Mouse (Mus musculus): ENCODE data around the gene Asb7. TPM values are rescaled to one million over a fixed set of nuclear protein-coding genes. Genes with fewer than 3 reads are reported as not detected.

Gene Asb7
- polyA plus RNA-seq, 1 experiment from 2014 or later, result 17.2 TPM

DNA sequence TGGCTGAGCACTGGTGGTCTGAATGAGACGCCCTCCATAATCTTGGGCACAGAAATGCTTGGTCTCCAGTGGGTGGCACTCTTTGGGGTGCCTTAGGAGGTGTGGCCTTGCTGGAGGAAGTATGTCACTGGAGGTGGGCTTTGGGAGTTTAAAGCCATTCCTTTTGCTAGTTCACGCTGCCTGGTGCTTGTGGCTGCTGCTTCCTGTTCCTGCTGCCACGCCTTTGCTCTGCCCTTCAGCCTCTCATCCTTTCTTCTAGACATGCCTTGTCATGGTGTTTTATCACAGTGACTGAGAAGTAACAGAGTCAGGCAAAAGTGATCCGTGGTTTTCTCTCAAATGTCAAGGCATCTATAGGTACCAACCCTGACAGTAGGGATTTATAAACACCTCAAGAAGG is 37.2 kb downstream of the Asb7 start:
- Histone ChIP-seq H3K9me3 (no peaks in the 10 kb centered on the region), H3K9ac (no peak overlapping the region), H3K4me3 (no peak overlapping the region), H3K4me1 (replicated peaks) (peaks cover 12% of the 10 kb centered on the region), H3K27me3 (no peaks in the 10 kb centered on the region), H3K36me3 (peaks cover 35% of the 10 kb centered on the region), H3K27ac (replicated peaks) (no peak overlapping the region), H3K4me2 (no peak overlapping the region)
- ATAC-seq (ENCODE audit: low read depth), result no peak
- WGBS, result 95% methylated on average over 4 of the region's 4 CpGs

DNA sequence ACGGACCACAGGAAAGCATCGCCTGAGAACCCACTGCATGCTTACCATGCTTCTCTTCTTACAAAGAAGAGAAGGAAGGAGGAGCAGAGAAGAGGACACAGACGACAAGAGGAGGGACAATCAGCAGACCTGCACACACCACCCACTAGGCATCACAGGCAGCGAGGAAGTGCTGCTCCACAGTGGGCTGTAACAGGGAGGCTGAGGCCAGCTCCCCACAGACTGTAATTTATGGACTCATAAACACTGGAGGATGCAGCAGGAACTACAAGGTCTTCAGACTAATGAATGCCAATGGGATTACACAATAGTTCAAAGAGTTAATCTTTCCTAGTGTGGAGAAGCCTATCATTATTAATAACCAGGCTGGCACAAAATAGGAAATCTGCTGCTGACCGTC is 38.5 kb downstream of the Asb7 start:
- Histone ChIP-seq H3K9me3 (no peaks in the 10 kb centered on the region), H3K4me1 (replicated peaks) (peaks cover 12% of the 10 kb centered on the region), H3K27ac (replicated peaks) (no peak overlapping the region), H3K9ac (no peak overlapping the region), H3K36me3 (peaks cover 27% of the 10 kb centered on the region), H3K4me2 (no peak overlapping the region), H3K27me3 (no peaks in the 10 kb centered on the region), H3K4me3 (no peak overlapping the region)
- ATAC-seq (ENCODE audit: low read depth), result no peak
- WGBS, result 60% methylated on average over 5 of the region's 5 CpGs

DNA sequence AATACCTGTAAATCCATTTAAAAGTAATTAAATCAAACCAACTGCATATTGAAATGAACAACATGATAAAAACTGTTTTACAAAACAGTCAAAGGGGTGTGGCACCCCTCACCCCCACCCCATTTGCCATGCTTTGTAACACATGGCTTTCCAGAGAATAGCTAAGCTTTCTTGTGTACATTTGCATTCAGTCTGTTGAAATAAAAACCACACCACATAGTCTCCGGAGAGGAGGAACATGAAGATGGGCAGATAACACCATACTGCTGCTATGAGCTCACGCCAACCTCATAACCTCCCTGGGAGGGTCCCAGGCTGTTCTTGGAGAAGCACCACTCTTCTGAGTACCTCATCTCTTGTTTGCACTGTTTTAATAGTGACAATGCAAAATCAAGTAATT is 40.2 kb downstream of the Asb7 start:
- H3K4me2 ChIP-seq, result no peak overlapping the region
- H3K27me3 ChIP-seq, result no peaks in the 10 kb centered on the region
- H3K4me1 ChIP-seq (replicated peaks), result peaks cover 12% of the 10 kb centered on the region
- no peak overlapping the region for H3K9ac ChIP-seq
- no peaks in the 10 kb centered on the region for H3K9me3 ChIP-seq
- H3K4me3 ChIP-seq, result no peak overlapping the region
- WGBS, result 88% methylated on average over 2 of the region's 2 CpGs
- H3K36me3 ChIP-seq, result peaks cover 20% of the 10 kb centered on the region
- no peak overlapping the region for H3K27ac ChIP-seq (replicated peaks)
- ATAC-seq (ENCODE audit: low read depth), result no peak

DNA sequence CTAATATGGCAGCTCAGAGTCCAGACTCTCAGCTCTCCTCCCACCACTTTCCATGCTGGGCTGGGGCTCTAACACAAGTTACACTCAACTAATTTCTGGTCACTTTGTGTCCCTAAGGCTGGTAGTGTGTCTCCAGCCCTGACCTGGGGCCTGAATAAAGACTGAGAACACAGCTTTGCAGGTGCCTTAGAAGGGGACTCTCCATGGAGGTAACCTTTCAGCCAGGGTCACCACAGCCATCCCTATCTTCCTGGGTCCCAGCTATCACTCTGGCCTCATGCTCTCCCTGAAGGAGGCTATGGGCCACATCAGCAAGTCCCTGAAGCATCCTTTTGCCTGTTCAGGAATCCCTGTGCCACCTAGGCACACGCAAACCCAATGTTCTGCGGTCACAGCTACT is 43.7 kb downstream of the Asb7 start:
- H3K36me3 ChIP-seq, result peaks cover 24% of the 10 kb centered on the region
- no peak for ATAC-seq (ENCODE audit: low read depth)
- H3K9ac ChIP-seq, result no peak overlapping the region
- no peaks in the 10 kb centered on the region for H3K9me3 ChIP-seq
- 95% methylated on average over 2 of the region's 2 CpGs for WGBS
- H3K27me3 ChIP-seq, result no peaks in the 10 kb centered on the region
- H3K4me2 ChIP-seq, result no peak overlapping the region
- no peak overlapping the region for H3K27ac ChIP-seq (replicated peaks)
- peaks cover 3% of the 10 kb centered on the region for H3K4me1 ChIP-seq (replicated peaks)
- no peak overlapping the region for H3K4me3 ChIP-seq

DNA sequence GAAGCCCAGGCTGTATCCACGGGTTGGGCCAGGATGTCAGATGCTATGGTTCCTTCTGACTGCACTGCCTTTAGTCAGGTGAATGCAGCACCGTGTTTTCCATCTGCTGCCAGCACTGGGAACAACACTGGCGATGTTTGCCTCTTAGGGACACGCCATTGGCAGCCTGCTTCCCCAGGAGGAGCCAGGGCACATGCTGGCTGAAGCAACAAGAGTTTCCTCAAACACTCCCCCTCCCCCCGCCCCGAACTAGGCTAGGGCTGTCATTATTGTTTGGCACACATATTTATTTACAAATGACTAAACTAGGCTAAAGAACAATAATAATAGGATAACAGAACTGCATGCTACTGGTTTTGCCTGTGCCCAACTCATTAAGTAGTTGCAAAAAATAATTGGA is 56.0 kb downstream of the Asb7 start:
- H3K4me3 ChIP-seq, result no peak overlapping the region
- H3K4me2 ChIP-seq, result no peak overlapping the region
- no peak overlapping the region for H3K9ac ChIP-seq
- no peak for ATAC-seq (ENCODE audit: low read depth)
- H3K9me3 ChIP-seq, result no peaks in the 10 kb centered on the region
- 76% methylated on average over 6 of the region's 6 CpGs for WGBS
- H3K27me3 ChIP-seq, result no peaks in the 10 kb centered on the region
- no peak overlapping the region for H3K27ac ChIP-seq (replicated peaks)
- H3K4me1 ChIP-seq (replicated peaks), result no peaks in the 10 kb centered on the region
- H3K36me3 ChIP-seq, result no peaks in the 10 kb centered on the region; the same call in 1 of the 2 replicates

DNA sequence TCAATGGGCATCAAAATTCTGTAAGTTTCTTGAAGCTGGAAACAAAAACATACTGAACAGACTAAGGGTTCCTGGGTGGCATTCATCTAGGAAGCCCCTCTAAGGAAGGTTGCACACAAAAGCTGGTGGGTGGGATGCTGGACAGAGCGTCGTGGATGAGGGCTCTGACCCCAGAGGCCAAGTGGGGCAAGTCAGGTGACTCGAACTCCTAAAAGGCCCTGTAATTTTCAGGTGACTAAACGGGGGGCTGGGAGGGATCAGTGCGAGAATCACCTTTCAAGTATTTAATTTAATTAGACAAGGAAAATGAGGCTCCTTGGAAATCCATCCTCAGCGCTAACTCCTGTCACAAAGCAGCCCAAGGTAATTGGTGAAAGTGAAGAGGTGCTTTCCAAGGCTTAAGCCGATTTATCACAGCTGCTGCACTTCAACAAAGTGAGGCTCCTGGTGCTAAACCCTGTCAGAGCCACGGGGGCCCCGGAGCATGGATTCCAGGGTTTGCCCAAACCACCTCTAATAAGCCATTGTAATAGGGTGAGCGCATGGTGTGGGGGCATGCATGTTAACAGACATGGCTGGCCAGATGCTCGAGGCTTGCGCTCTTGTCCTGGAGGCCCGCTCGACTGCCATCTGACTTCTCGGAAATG is 59.1 kb downstream of the Asb7 start:
- Histone ChIP-seq H3K27me3 (no peaks in the 10 kb centered on the region), H3K36me3 (no peaks in the 10 kb centered on the region), H3K4me1 (replicated peaks) (no peaks in the 10 kb centered on the region), H3K9ac (no peak overlapping the region), H3K27ac (replicated peaks) (no peak overlapping the region), H3K9me3 (0 out of 2 replicates have a peak, but pooled peaks cover 4% of the 10 kb centered on the region), H3K4me2 (no peak overlapping the region), H3K4me3 (no peak overlapping the region)
- WGBS, result 75% methylated on average over 15 of the region's 15 CpGs
- ATAC-seq (ENCODE audit: low read depth), result no peak

DNA sequence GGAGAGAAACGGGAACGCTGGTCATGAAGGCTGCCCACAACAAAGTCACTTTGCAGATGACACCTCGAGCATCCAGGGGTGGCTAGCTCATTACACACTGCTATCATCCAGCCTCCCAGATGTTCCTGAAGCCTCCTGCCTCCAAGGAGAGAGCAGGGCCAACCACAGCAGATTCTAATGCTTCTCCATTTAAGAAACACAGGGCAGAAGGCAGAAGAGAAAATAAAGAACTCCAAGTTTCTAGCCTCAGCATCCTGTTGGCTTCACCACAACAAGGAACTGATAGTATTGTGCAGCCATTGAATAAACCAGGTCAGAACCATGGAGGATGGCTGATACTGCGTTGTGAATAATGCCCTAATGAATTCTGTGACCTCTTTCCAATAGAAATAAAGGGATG is 60.0 kb downstream of the Asb7 start:
- no peak overlapping the region for H3K9ac ChIP-seq

DNA sequence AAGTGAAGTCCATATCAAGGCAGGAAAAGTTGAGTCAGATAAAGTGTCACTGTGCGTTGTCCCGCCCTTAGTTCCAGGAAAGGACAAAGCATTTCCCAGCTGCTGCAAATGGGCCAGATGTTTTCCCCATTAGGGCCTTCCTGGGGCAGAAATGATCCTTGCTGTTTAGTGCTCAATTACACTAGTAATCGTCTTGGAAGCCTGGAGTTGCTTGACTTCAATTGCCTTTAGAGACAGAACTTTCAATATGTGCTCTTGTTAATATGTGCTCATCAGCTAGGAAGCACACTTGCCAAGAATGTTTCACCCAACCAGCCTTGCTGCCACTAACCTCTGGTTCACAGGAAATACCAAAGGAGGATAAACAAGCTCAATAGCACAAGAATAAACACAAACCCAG is 66.0 kb downstream of the Asb7 start:
- H3K4me2 ChIP-seq, result no peak overlapping the region

More for the DNA sequence above, 60.0 kb downstream of the Asb7 start:
- Histone ChIP-seq H3K27ac (replicated peaks) (no peak overlapping the region), H3K4me1 (replicated peaks) (no peaks in the 10 kb centered on the region), H3K4me2 (no peak overlapping the region), H3K4me3 (no peak overlapping the region), H3K36me3 (no peaks in the 10 kb centered on the region), H3K27me3 (no peaks in the 10 kb centered on the region), H3K9me3 (0 out of 2 replicates have a peak, but pooled peaks cover 4% of the 10 kb centered on the region)
- WGBS, result 66% methylated on average over 4 of the region's 4 CpGs
- no peak for ATAC-seq (ENCODE audit: low read depth)

DNA sequence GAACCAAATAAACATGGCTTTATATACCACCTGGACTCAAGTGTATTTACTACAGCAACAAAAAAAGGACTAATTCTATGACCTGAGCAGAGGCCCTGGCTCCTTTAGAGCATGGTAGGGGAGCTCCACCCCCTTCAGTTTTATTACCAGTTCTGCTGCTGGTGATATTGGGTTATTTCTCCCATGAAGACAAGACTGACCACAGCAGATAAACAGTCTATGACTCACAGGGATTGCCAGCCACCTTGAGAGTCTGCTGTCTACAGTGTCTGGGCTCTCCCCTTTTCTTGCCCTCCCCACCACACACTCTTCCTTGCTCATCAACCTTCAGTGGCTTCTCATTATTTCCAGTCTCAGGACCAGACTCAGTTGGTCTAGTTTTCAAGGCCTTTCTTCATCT is 87.5 kb downstream of the Asb7 start:
- H3K27ac ChIP-seq (replicated peaks), result no peak overlapping the region
- H3K9me3 ChIP-seq, result no peaks in the 10 kb centered on the region
- no peak overlapping the region for H3K4me2 ChIP-seq
- H3K4me1 ChIP-seq (replicated peaks), result no peaks in the 10 kb centered on the region
- ATAC-seq (ENCODE audit: low read depth), result no peak
- no peaks in the 10 kb centered on the region for H3K27me3 ChIP-seq
- no peaks in the 10 kb centered on the region for H3K36me3 ChIP-seq
- H3K4me3 ChIP-seq, result no peak overlapping the region
- no peak overlapping the region for H3K9ac ChIP-seq

More for the DNA sequence above, 66.0 kb downstream of the Asb7 start:
- Histone ChIP-seq H3K4me3 (no peak overlapping the region), H3K4me1 (replicated peaks) (no peaks in the 10 kb centered on the region), H3K9ac (no peak overlapping the region), H3K27me3 (no peaks in the 10 kb centered on the region), H3K27ac (replicated peaks) (no peak overlapping the region), H3K9me3 (0 out of 2 replicates have a peak, but pooled peaks cover 4% of the 10 kb centered on the region), H3K36me3 (no peaks in the 10 kb centered on the region)
- no peak for ATAC-seq (ENCODE audit: low read depth)
- 43% methylated on average over 3 of the region's 3 CpGs for WGBS

DNA sequence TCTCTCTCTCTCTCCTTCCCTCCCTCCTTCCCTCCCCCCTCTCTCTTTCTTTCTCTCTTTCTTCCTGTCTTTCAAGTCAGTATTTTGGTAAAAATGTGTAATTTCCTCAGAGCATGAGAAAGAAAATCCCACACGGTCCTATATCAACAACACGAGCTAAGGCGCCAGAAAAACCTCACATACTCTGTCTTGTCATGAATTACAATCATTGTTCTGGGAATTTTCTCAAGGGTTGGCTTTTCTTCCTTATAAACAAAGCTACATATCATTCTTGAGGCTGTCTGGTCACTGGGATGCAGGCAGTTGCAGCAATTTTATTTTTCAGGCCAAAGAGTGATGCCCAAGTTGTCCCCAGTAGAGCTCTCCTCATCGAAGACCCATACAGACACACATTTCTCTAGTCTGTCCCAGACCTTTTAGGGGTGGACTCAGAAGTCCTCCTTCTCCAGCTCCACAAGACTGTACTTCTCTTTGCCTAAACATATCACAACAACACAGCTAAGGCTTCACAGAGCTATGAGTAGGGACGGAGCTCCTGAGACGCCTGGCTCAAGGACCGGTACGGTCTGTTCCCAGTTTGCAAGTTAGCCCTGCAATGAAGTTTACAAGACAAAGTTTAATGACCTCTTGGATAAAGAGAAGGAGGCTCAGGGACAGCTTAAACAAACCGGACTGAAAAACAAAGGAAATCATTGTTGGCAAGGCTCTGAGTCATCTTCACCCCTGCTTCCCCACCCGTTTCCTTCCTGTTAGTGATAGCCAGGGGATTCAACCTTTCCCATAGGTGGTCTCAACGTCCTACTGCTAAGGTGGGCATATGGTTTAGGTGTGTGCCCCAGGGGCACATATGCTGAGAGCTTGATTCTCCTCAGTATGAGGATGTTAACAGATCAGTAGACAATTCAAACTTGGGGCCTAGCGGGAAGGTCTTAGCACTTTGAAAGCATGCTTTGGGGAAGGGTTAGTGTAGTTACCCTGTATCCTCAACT is 88.5 kb downstream of the Asb7 start:
- 76% methylated on average over 12 of the region's 12 CpGs for WGBS
- no peaks in the 10 kb centered on the region for H3K36me3 ChIP-seq
- ATAC-seq (ENCODE audit: low read depth), result no peak

DNA sequence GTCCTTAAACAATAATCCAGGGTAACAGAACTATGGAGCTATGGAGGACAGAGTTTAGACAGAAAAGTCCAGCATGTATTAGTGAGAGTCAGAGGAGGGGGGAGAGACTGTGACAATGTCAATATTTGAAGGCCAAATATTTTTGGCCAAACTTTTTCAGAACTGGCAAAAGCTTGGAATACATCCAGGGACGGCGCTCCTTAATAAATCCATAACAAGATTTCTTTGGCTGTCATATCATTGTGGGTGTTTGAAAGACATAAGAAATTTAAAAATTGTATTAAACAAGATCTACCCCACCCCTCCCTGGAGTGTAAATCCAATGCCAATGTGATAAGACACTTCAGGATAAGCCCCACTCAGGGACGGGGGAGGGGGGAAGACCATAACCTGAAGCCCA is 89.3 kb downstream of the Asb7 start:
- H3K4me3 ChIP-seq, result no peak overlapping the region
- H3K36me3 ChIP-seq, result no peaks in the 10 kb centered on the region
- H3K27me3 ChIP-seq, result no peaks in the 10 kb centered on the region
- H3K4me1 ChIP-seq (replicated peaks), result no peaks in the 10 kb centered on the region
- no peak for ATAC-seq (ENCODE audit: low read depth)
- no peaks in the 10 kb centered on the region for H3K9me3 ChIP-seq
- no peak overlapping the region for H3K9ac ChIP-seq
- WGBS, result 89% methylated on average over 3 of the region's 3 CpGs
- no peak overlapping the region for H3K27ac ChIP-seq (replicated peaks)
- H3K4me2 ChIP-seq, result no peak overlapping the region

More for the DNA sequence above, 88.5 kb downstream of the Asb7 start:
- Histone ChIP-seq H3K4me1 (replicated peaks) (no peaks in the 10 kb centered on the region), H3K27ac (replicated peaks) (no peak overlapping the region), H3K4me3 (no peak overlapping the region), H3K9ac (no peak overlapping the region), H3K4me2 (no peak overlapping the region), H3K27me3 (no peaks in the 10 kb centered on the region), H3K9me3 (no peaks in the 10 kb centered on the region)

DNA sequence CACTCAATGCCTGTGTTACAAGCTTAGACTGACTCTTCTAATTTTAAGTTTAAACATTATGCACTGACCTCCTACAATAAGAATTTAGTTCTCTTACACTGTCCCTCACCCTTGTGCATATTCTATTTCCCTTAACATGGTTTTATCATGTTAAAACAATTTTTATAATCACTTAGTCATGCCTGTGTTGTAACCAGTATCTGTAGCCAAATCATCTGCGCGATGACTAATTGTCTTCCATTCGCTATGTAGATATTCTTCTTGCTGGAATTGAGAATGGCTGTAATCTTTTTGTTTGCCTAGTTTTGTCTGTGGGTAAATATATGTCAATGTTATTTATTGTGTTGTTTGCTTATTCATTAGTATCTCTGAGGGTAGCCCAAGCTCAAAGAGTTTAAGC is 91.5 kb downstream of the Asb7 start:
- Histone ChIP-seq H3K36me3 (no peaks in the 10 kb centered on the region), H3K9me3 (no peaks in the 10 kb centered on the region), H3K4me2 (no peak overlapping the region), H3K4me3 (no peak overlapping the region), H3K27me3 (no peaks in the 10 kb centered on the region), H3K9ac (no peak overlapping the region), H3K4me1 (replicated peaks) (no peaks in the 10 kb centered on the region), H3K27ac (replicated peaks) (no peak overlapping the region)
- ATAC-seq (ENCODE audit: low read depth), result no peak
- 95% methylated on average over 3 of the region's 3 CpGs for WGBS

Measured in neural tube, embryonic 13.5 days (tissue).